Mouse (Mus musculus) granulocyte monocyte progenitor cell, adult 5-6 weeks (primary cell): ENCODE data around the gene C1qtnf4. TPM values are rescaled to one million over a fixed set of nuclear protein-coding genes. Genes with fewer than 3 reads are reported as not detected.
A peak's percentile ranks its signal among the peaks of the same experiment; 100 is the strongest.

Experiments used
- ATAC-seq: replicated peaks from 2 replicates; pipeline ENCODE4 v1.8.0; 2016; ENCODE audit warnings: mild to moderate bottlenecking, moderate TSS enrichment, inconsistent platforms; ENCODE audit not compliant: poor library complexity, severe bottlenecking
- total RNA-seq, 2 experiments: library from RNA; stranded (forward) in 1 of 2; stranded (reverse) in 1 of 2; fragments of 200-712, 200-1000 nt in 1 of 2; fragments of >200 nt in 1 of 2; fragmentation: Nextera tagmentation in 1 of 2; gene quantifications; 2 replicates each; pipeline ENCODE4 v1.2.3; 2014 to 2017

The C1qtnf4 gene
- total RNA-seq (2014; fragmentation: Nextera tagmentation): not detected in 2 replicates
- total RNA-seq (2017): not detected in 2 replicates

GRCm38 (mm10) chr2:90885218-90886041, at the start of gene C1qtnf4:
Gene C1qtnf4 (plus strand): TSS chr2:90885860.
- ATAC-seq: no peak

GRCm38 (mm10) chr2:90838621-90839020, 47.0 kb upstream of the C1qtnf4 start:
- no peak for ATAC-seq

GRCm38 (mm10) chr2:90843666-90844065, 42.0 kb upstream of the C1qtnf4 start:
- no peak for ATAC-seq

- ATAC-seq: no peak
These were observed 41.4 kb upstream of the C1qtnf4 start for GRCm38 (mm10) chr2:90844262-90844661.

- ATAC-seq: no peak
These were observed 40.4 kb upstream of the C1qtnf4 start for GRCm38 (mm10) chr2:90845234-90845633.

- no peak for ATAC-seq
These were observed 39.5 kb upstream of the C1qtnf4 start for GRCm38 (mm10) chr2:90846171-90846570.

GRCm38 (mm10) chr2:90846597-90846954, 39.1 kb upstream of the C1qtnf4 start:
- ATAC-seq: peak; percentile 16

GRCm38 (mm10) chr2:90846955-90847680, 38.5 kb upstream of the C1qtnf4 start, which contains the start of gene Mtch2:
Gene Mtch2 (plus strand): TSS chr2:90847155.
- peak; percentile 90 for ATAC-seq

GRCm38 (mm10) chr2:90847681-90848050, 38.0 kb upstream of the C1qtnf4 start:
- no peak for ATAC-seq

- no peak for ATAC-seq
These were observed 37.3 kb upstream of the C1qtnf4 start for GRCm38 (mm10) chr2:90848331-90848730.

GRCm38 (mm10) chr2:90850401-90850800, 35.3 kb upstream of the C1qtnf4 start:
- ATAC-seq: no peak

- ATAC-seq: no peak
These were observed 24.2 kb upstream of the C1qtnf4 start for GRCm38 (mm10) chr2:90861486-90861885.

GRCm38 (mm10) chr2:90864184-90864583, 21.5 kb upstream of the C1qtnf4 start:
- ATAC-seq: no peak

- ATAC-seq: peak; percentile 91
These were observed 19.1 kb upstream of the C1qtnf4 start for GRCm38 (mm10) chr2:90866524-90866923.

- no peak for ATAC-seq
These were observed 15.5 kb upstream of the C1qtnf4 start for GRCm38 (mm10) chr2:90870136-90870601.

- no peak for ATAC-seq
These were observed 14.3 kb upstream of the C1qtnf4 start for GRCm38 (mm10) chr2:90871180-90871961.

- no peak for ATAC-seq
These were observed 11.6 kb upstream of the C1qtnf4 start for GRCm38 (mm10) chr2:90874025-90874424.

GRCm38 (mm10) chr2:90875239-90875638, 10.4 kb upstream of the C1qtnf4 start:
- no peak for ATAC-seq

GRCm38 (mm10) chr2:90877584-90878259, 7.9 kb upstream of the C1qtnf4 start:
- ATAC-seq: no peak

GRCm38 (mm10) chr2:90879419-90879818, 6.2 kb upstream of the C1qtnf4 start:
- ATAC-seq: no peak
